Mouse (Mus musculus) CH12.LX (cell line): ENCODE data around the gene Clcn2. TPM values are rescaled to one million over a fixed set of nuclear protein-coding genes. Genes with fewer than 3 reads are reported as not detected.

Experiments used
- DNase-seq: peaks from one replicate; pipeline ENCODE4 v3.0.0-alpha.2; 2013; ENCODE audit errors: extremely low read depth
- H3K27ac ChIP-seq: 2 replicates; pipeline ENCODE4 v1.5.1; 2012; ENCODE audit warnings: low read depth, mild to moderate bottlenecking, control low read depth, moderate library complexity; ENCODE audit not compliant: insufficient read depth
- H3K27me3 ChIP-seq: replicated peaks from 2 replicates; pipeline ENCODE3; 2012; ENCODE audit warnings: inconsistent platforms
- H3K36me3 ChIP-seq, 2 experiments: replicated peaks in 1 of 2; 2 replicates each; pipeline versions ENCODE3 to v1.6.1; 2012; ENCODE audit warnings: inconsistent platforms in 1 of 2, low read length in 1 of 2, mild to moderate bottlenecking in 1 of 2, mixed read lengths in 1 of 2, moderate library complexity in 1 of 2; ENCODE audit not compliant: control insufficient read depth in 1 of 2, insufficient read depth in 1 of 2
- H3K4me1 ChIP-seq, 2 experiments: 2 replicates each; pipeline ENCODE4 v1.6.1; 2012; ENCODE audit warnings: inconsistent platforms in 1 of 2, moderate library complexity in 1 of 2; ENCODE audit not compliant: insufficient read depth in 2 of 2, control insufficient read depth in 1 of 2
- H3K4me2 ChIP-seq: 2 replicates; pipeline ENCODE4 v1.6.1; 2012; ENCODE audit warnings: low read depth, mild to moderate bottlenecking, control low read depth; ENCODE audit not compliant: poor library complexity, insufficient read depth, severe bottlenecking
- H3K4me3 ChIP-seq, 3 experiments: fragments of 150-350 bp in 1 of 3; sonication (generic) in 1 of 3; replicated peaks in 1 of 3; 2 replicates each; pipeline versions ENCODE3 to v1.5.1; 2011 to 2012; ENCODE audit warnings: low read depth in 2 of 3, low read length in 2 of 3, mild to moderate bottlenecking in 2 of 3, moderate library complexity in 2 of 3, control low read depth in 1 of 3, improper control_type of control experiment in 1 of 3, inconsistent platforms in 1 of 3, mixed read lengths in 1 of 3; ENCODE audit not compliant: poor library complexity in 1 of 3
- H3K79me2 ChIP-seq: replicated peaks from 2 replicates; pipeline ENCODE4 v1.6.1; 2012; ENCODE audit warnings: mild to moderate bottlenecking, moderate library complexity; ENCODE audit not compliant: control insufficient read depth, poor library complexity, insufficient read depth, severe bottlenecking; ENCODE audit errors: extremely low read depth
- H3K9ac ChIP-seq: 2 replicates; pipeline ENCODE4 v1.6.1; 2012; ENCODE audit warnings: low read depth, mild to moderate bottlenecking, control low read depth, moderate library complexity; ENCODE audit not compliant: insufficient read depth
- H3K9me3 ChIP-seq: replicated peaks from 2 replicates; pipeline ENCODE3; 2012; ENCODE audit warnings: low read length, inconsistent platforms, mixed read lengths
- CHD1 ChIP-seq: IDR thresholded peaks from 2 replicates; pipeline ENCODE4 v1.6.1; 2012; ENCODE audit warnings: low read depth, low read length, improper control_type of control experiment, inconsistent platforms
- CTCF ChIP-seq, 2 experiments: IDR thresholded peaks in 1 of 2; conservative IDR thresholded peaks in 1 of 2; 2 replicates each; pipeline ENCODE4 v1.5.1; 2011 to 2012; ENCODE audit warnings: low read depth in 2 of 2, low read length in 2 of 2, improper control_type of control experiment in 1 of 2, inconsistent platforms in 1 of 2, mild to moderate bottlenecking in 1 of 2, moderate library complexity in 1 of 2
- E2F4 ChIP-seq: IDR thresholded peaks from 2 replicates; pipeline ENCODE4 v1.6.1; 2011; ENCODE audit warnings: low read depth, low read length, improper control_type of control experiment; ENCODE audit not compliant: insufficient replicate concordance
- ELF1 ChIP-seq: IDR thresholded peaks from 2 replicates; pipeline ENCODE4 v1.6.1; 2014; ENCODE audit warnings: low read depth, mild to moderate bottlenecking, inconsistent platforms, low read length, improper control_type of control experiment
- EP300 ChIP-seq: IDR thresholded peaks from 2 replicates; pipeline ENCODE4 v1.6.1; 2011; ENCODE audit warnings: low read length, improper control_type of control experiment
- ETS1 ChIP-seq: conservative IDR thresholded peaks from 2 replicates; pipeline ENCODE4 v1.6.1; 2012; ENCODE audit warnings: low read depth, mild to moderate bottlenecking, inconsistent platforms, low read length, improper control_type of control experiment, moderate library complexity
- GABPA ChIP-seq: IDR thresholded peaks from 2 replicates; pipeline ENCODE4 v1.6.1; 2012; ENCODE audit warnings: low read depth, low read length, improper control_type of control experiment, inconsistent platforms; ENCODE audit not compliant: insufficient replicate concordance
- IRF4 ChIP-seq: IDR thresholded peaks from 2 replicates; pipeline ENCODE4 v1.6.1; 2014; ENCODE audit warnings: low read depth, mild to moderate bottlenecking, inconsistent platforms, low read length, improper control_type of control experiment
- JUN ChIP-seq: IDR thresholded peaks from 2 replicates; pipeline ENCODE4 v1.6.1; 2011; ENCODE audit warnings: low read depth, mild to moderate bottlenecking, low read length, improper control_type of control experiment, moderate library complexity; ENCODE audit not compliant: insufficient read depth
- KAT2A ChIP-seq: IDR thresholded peaks from 2 replicates; pipeline ENCODE4 v1.6.1; 2012; ENCODE audit warnings: low read length, improper control_type of control experiment, inconsistent platforms; ENCODE audit not compliant: insufficient replicate concordance
- MAX ChIP-seq: IDR thresholded peaks from 2 replicates; pipeline ENCODE4 v1.6.1; 2011; ENCODE audit warnings: low read length, improper control_type of control experiment
- MAZ ChIP-seq: IDR thresholded peaks from 2 replicates; pipeline ENCODE4 v1.6.1; 2012; ENCODE audit warnings: low read depth, mild to moderate bottlenecking, inconsistent platforms, low read length, improper control_type of control experiment, moderate library complexity
- MXI1 ChIP-seq: IDR thresholded peaks from 2 replicates; pipeline ENCODE4 v1.6.1; 2011; ENCODE audit warnings: mild to moderate bottlenecking, low read depth, low read length, improper control_type of control experiment
- NELFE ChIP-seq: IDR thresholded peaks from 2 replicates; pipeline ENCODE4 v1.6.1; 2011; ENCODE audit warnings: low read depth, low read length, improper control_type of control experiment
- PAX5 ChIP-seq: IDR thresholded peaks from 2 replicates; pipeline ENCODE4 v1.6.1; 2012; ENCODE audit warnings: low read length, inconsistent platforms, mixed read lengths
- RAD21 ChIP-seq: IDR thresholded peaks from 2 replicates; pipeline ENCODE4 v1.6.1; 2011; ENCODE audit warnings: low read depth, mild to moderate bottlenecking, low read length, improper control_type of control experiment, moderate library complexity
- SMC3 ChIP-seq: IDR thresholded peaks from 2 replicates; pipeline ENCODE4 v1.6.1; 2011; ENCODE audit warnings: low read depth, low read length, improper control_type of control experiment
- TBP ChIP-seq: conservative IDR thresholded peaks from 2 replicates; pipeline ENCODE4 v1.6.1; 2011; ENCODE audit warnings: low read depth, low read length, improper control_type of control experiment
- USF1 ChIP-seq: IDR thresholded peaks from 2 replicates; pipeline ENCODE4 v1.6.1; 2014; ENCODE audit warnings: low read depth, mild to moderate bottlenecking, inconsistent platforms, low read length, improper control_type of control experiment
- USF2 ChIP-seq: conservative IDR thresholded peaks from 2 replicates; pipeline ENCODE4 v1.6.1; 2011; ENCODE audit warnings: low read depth, low read length, improper control_type of control experiment
- ZKSCAN1 ChIP-seq: IDR thresholded peaks from 2 replicates; pipeline ENCODE4 v1.6.1; 2012; ENCODE audit warnings: low read depth, inconsistent platforms, low read length, improper control_type of control experiment, borderline replicate concordance
- ZMIZ1 ChIP-seq: IDR thresholded peaks from 2 replicates; pipeline ENCODE4 v1.6.1; 2012; ENCODE audit warnings: low read depth, mild to moderate bottlenecking, inconsistent platforms, low read length, improper control_type of control experiment
- dilution Hi-C: fragments of 300-500 bp; cut with MboI; formaldehyde crosslinking; loops from 2 replicates; pipeline ENCODE4 v1.14.3; 2020; ENCODE audit warnings: low sequenced_read_pairs; ENCODE audit not compliant: extremely low pct_unique_long_range_greater_than_20kb, extremely low pct_ligation_motif_present
- in situ Hi-C: fragments of 300-500 bp; cut with MboI; formaldehyde crosslinking; loops from 3 replicates; pipeline ENCODE4 v1.14.3; 2019; ENCODE audit warnings: low sequenced_read_pairs, low pct_ligation_motif_present, low pct_unique_long_range_greater_than_20kb, mixed read lengths
- polyA plus RNA-seq: library from polyadenylated mRNA; unstranded; fragments of >175 nt; gene quantifications from 2 replicates; pipeline ENCODE4 v1.2.1, GENCODE M21; 2012; ENCODE audit warnings: low read depth; ENCODE audit not compliant: insufficient read length
- total RNA-seq, 2 experiments: library from RNA; depleted of rRNA; stranded (reverse); fragments of 300-350 nt in 1 of 2; fragments of >200 nt in 1 of 2; gene quantifications; 2 replicates each; pipeline ENCODE4 v1.2.3; 2012 to 2014

Clcn2 gene
- total and polyA plus RNA-seq, 3 experiments = 1.2 to 4.5 (median 4.1) TPM

- H3K27ac ChIP-seq = no peak overlapping the region
These were observed 6.7 kb downstream of the Clcn2 start for GRCm38 (mm10) chr16:20710810-20711209.

DNA sequence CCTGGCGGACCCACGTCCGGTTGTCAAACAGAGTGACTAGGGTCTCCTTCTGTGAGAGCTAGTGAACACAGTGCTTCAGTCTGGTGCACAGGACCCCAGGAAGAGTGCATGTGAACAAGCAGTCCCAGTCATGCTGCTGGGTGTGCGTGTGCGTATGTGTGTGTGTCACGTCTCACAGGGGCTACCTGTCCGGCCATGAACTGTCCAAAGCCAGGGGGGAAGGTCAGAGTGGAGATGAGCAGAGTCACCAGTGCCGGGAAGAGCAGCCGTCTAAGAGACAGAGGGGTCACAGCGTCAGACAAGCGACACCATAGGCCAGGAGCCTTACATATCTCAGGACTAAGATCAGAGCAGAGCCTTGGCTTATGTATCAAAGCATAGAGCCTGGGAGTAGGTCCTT lies 7.2 kb downstream of the Clcn2 start:
- dilution Hi-C loops = no loop called here
- no peak overlapping the region for H3K4me2 ChIP-seq
- in situ Hi-C loops = loop anchor here (10.0 kb wide), 1 partner anchor 184 kb away; no protein-coding TSS in a partner anchor
- H3K4me1 ChIP-seq = peaks cover 6 to 24% of the 10 kb centered on the region in 2 experiments; a peak in 3 of 4 replicates
- H3K36me3 ChIP-seq = peaks cover 0 to 25% of the 10 kb centered on the region in 2 experiments
- no peaks in the 10 kb centered on the region for H3K79me2 ChIP-seq
- H3K9ac ChIP-seq = no peak overlapping the region
- no peaks in the 10 kb centered on the region for H3K9me3 ChIP-seq
- no peak for TF ChIP-seq ELF1
- TF ChIP-seq USF2 = no peak
- no peak for TF ChIP-seq JUN
- TF ChIP-seq CTCF (conservative IDR thresholded peaks at IDR 0.05 in 1 of 2, IDR thresholded peaks at IDR 0.05 in 1 of 2; ENCODE audit: low read depth in 2 of 2, low read length in 2 of 2) = no peak
- no peak for TF ChIP-seq E2F4
- no peak for TF ChIP-seq ZMIZ1
- TF ChIP-seq PAX5 = no peak
- TF ChIP-seq, all 38 proteins: peak for 0
- no peak for DNase-seq
- H3K27ac ChIP-seq = no peak overlapping the region
- H3K4me3 ChIP-seq = no peak overlapping the region
- peaks cover 9% of the 10 kb centered on the region for H3K27me3 ChIP-seq

More at GRCm38 (mm10) chr16:20710810-20711209, 6.7 kb downstream of the Clcn2 start:
- peaks cover 7 to 24% of the 10 kb centered on the region in 2 experiments; a peak in 3 of 4 replicates for H3K4me1 ChIP-seq
- peak; percentile 46 for DNase-seq
- in situ Hi-C loops = loop anchor here (10.0 kb wide), 1 partner anchor 184 kb away; no protein-coding TSS in a partner anchor
- H3K27me3 ChIP-seq = peaks cover 11% of the 10 kb centered on the region
- dilution Hi-C loops = no loop called here
- TF ChIP-seq KAT2A (no peak), RAD21 (peak; percentile 35), CTCF (conservative IDR thresholded peaks at IDR 0.05 in 1 of 2, IDR thresholded peaks at IDR 0.05 in 1 of 2; ENCODE audit: low read depth in 2 of 2, low read length in 2 of 2) (peak in 1 of 2 experiments; percentile 61; a peak in 3 of 4 replicates), SMC3 (peak; percentile 50)
- H3K9me3 ChIP-seq = no peaks in the 10 kb centered on the region
- no peak overlapping the region for H3K4me2 ChIP-seq
- H3K9ac ChIP-seq = no peak overlapping the region
- no peak overlapping the region for H3K4me3 ChIP-seq
- H3K79me2 ChIP-seq = no peaks in the 10 kb centered on the region
- H3K36me3 ChIP-seq = peaks cover 0 to 25% of the 10 kb centered on the region in 2 experiments

GRCm38 (mm10) chr16:20708939-20709734 lies 8.4 kb downstream of the Clcn2 start:
- peak; percentile 60 for TF ChIP-seq SMC3
- no peak for TF ChIP-seq E2F4
- no peak for TF ChIP-seq MAZ
- TF ChIP-seq ZMIZ1 = no peak
- no peak for TF ChIP-seq IRF4
- no peak for TF ChIP-seq TBP
- no peak for TF ChIP-seq MAX
- no peak for TF ChIP-seq ZKSCAN1
- no peak for TF ChIP-seq ETS1
- TF ChIP-seq EP300 = no peak
- peak; percentile 78 to 81 for TF ChIP-seq CTCF (conservative IDR thresholded peaks at IDR 0.05 in 1 of 2, IDR thresholded peaks at IDR 0.05 in 1 of 2; ENCODE audit: low read depth in 2 of 2, low read length in 2 of 2)
- TF ChIP-seq GABPA = no peak
- no peak for TF ChIP-seq NELFE
- TF ChIP-seq RAD21 = peak; percentile 70
- no peak for TF ChIP-seq MXI1
- TF ChIP-seq USF1 = no peak
- no peak for TF ChIP-seq PAX5
- no peak for TF ChIP-seq CHD1
- Histone ChIP-seq H3K4me2 (no peak overlapping the region), H3K9me3 (no peaks in the 10 kb centered on the region), H3K9ac (no peak overlapping the region), H3K79me2 (no peaks in the 10 kb centered on the region), H3K36me3 (peaks cover 0 to 25% of the 10 kb centered on the region in 2 experiments), H3K27me3 (no peaks in the 10 kb centered on the region), H3K27ac (no peak overlapping the region), H3K4me3 (no peak overlapping the region), H3K4me1 (peaks cover 0 to 19% of the 10 kb centered on the region in 2 experiments; a peak in 2 of 4 replicates)
- in situ Hi-C loops = no loop called here
- dilution Hi-C loops = no loop called here
- DNase-seq = no peak
